Mouse (Mus musculus): Measurements from ENCODE around the gene Perp. TPM values are rescaled to one million over a fixed set of nuclear protein-coding genes. Genes with fewer than 3 reads are reported as not detected.

The Perp gene
- polyA plus RNA-seq, 1 experiment: 2.8 TPM

- peaks cover 23% of the 10 kb centered on the region for H3K4me1 ChIP-seq
These were observed 37.4 kb downstream of the Perp start for GRCm38 (mm10) chr10:18882190-18882589.

GRCm38 (mm10) chr10:18886918-18887625, 42.3 kb downstream of the Perp start:
- TF ChIP-seq FLI1 (IDR thresholded peaks at IDR 0.05; ENCODE audit: low read length) (no peak), GATA1 (IDR thresholded peaks at IDR 0.05; ENCODE audit: borderline replicate concordance, low read length) (no peak)
- H3K36me3 ChIP-seq (replicated peaks; ENCODE audit: low read length): no peaks in the 10 kb centered on the region
- no peaks in the 10 kb centered on the region for H3K9me3 ChIP-seq
- peaks cover 58% of the 10 kb centered on the region for H3K4me1 ChIP-seq
- H3K27me3 ChIP-seq (replicated peaks): no peaks in the 10 kb centered on the region
- peak overlapping the region; percentile 50 for H3K4me3 ChIP-seq (replicated peaks)

More at GRCm38 (mm10) chr10:18882190-18882589, 37.4 kb downstream of the Perp start:
- Histone ChIP-seq H3K36me3 (replicated peaks; ENCODE audit: low read length) (no peaks in the 10 kb centered on the region), H3K4me3 (replicated peaks) (no peak overlapping the region), H3K9me3 (no peaks in the 10 kb centered on the region), H3K27me3 (replicated peaks) (peaks cover 1% of the 10 kb centered on the region)
- no peak for TF ChIP-seq GATA1 (IDR thresholded peaks at IDR 0.05; ENCODE audit: borderline replicate concordance, low read length)
- TF ChIP-seq FLI1 (IDR thresholded peaks at IDR 0.05; ENCODE audit: low read length): no peak

GRCm38 (mm10) chr10:18888751-18889150, 43.9 kb downstream of the Perp start:
- Histone ChIP-seq H3K27me3 (replicated peaks) (no peaks in the 10 kb centered on the region), H3K4me3 (replicated peaks) (no peak overlapping the region), H3K9me3 (no peaks in the 10 kb centered on the region), H3K36me3 (replicated peaks; ENCODE audit: low read length) (no peaks in the 10 kb centered on the region), H3K4me1 (peaks cover 70% of the 10 kb centered on the region)
- TF ChIP-seq FLI1 (IDR thresholded peaks at IDR 0.05; ENCODE audit: low read length) (no peak), GATA1 (IDR thresholded peaks at IDR 0.05; ENCODE audit: borderline replicate concordance, low read length) (no peak)

- no peaks in the 10 kb centered on the region for H3K27me3 ChIP-seq (replicated peaks)
- peaks cover 65% of the 10 kb centered on the region for H3K4me1 ChIP-seq
- H3K9me3 ChIP-seq: no peaks in the 10 kb centered on the region
- H3K36me3 ChIP-seq (replicated peaks; ENCODE audit: low read length): no peaks in the 10 kb centered on the region
- TF ChIP-seq GATA1 (IDR thresholded peaks at IDR 0.05; ENCODE audit: borderline replicate concordance, low read length): no peak
- TF ChIP-seq FLI1 (IDR thresholded peaks at IDR 0.05; ENCODE audit: low read length): no peak
- no peak overlapping the region for H3K4me3 ChIP-seq (replicated peaks)
These were observed 44.4 kb downstream of the Perp start for GRCm38 (mm10) chr10:18889255-18889654.

- H3K9me3 ChIP-seq: no peaks in the 10 kb centered on the region
- no peak overlapping the region for H3K4me3 ChIP-seq (replicated peaks)
- TF ChIP-seq GATA1 (IDR thresholded peaks at IDR 0.05; ENCODE audit: borderline replicate concordance, low read length): no peak
- TF ChIP-seq FLI1 (IDR thresholded peaks at IDR 0.05; ENCODE audit: low read length): no peak
- peaks cover 59% of the 10 kb centered on the region for H3K4me1 ChIP-seq
- H3K36me3 ChIP-seq (replicated peaks; ENCODE audit: low read length): no peaks in the 10 kb centered on the region
- peaks cover 2% of the 10 kb centered on the region for H3K27me3 ChIP-seq (replicated peaks)
These were observed 46.3 kb downstream of the Perp start for GRCm38 (mm10) chr10:18891110-18891509.

- H3K9me3 ChIP-seq: no peaks in the 10 kb centered on the region
- no peak overlapping the region for H3K4me3 ChIP-seq (replicated peaks)
- H3K4me1 ChIP-seq: peaks cover 51% of the 10 kb centered on the region
- H3K36me3 ChIP-seq (replicated peaks; ENCODE audit: low read length): no peaks in the 10 kb centered on the region
- H3K27me3 ChIP-seq (replicated peaks): peaks cover 2% of the 10 kb centered on the region
- no peak for TF ChIP-seq GATA1 (IDR thresholded peaks at IDR 0.05; ENCODE audit: borderline replicate concordance, low read length)
- no peak for TF ChIP-seq FLI1 (IDR thresholded peaks at IDR 0.05; ENCODE audit: low read length)
These were observed 47.3 kb downstream of the Perp start for GRCm38 (mm10) chr10:18892102-18892501.

- Histone ChIP-seq H3K4me1 (peaks cover 31% of the 10 kb centered on the region), H3K27me3 (replicated peaks) (peaks cover 7% of the 10 kb centered on the region), H3K9me3 (no peaks in the 10 kb centered on the region)
These were observed 49.7 kb downstream of the Perp start for GRCm38 (mm10) chr10:18894259-18895166.

GRCm38 (mm10) chr10:18904108-18904507, 59.3 kb downstream of the Perp start:
- Histone ChIP-seq H3K4me1 (0 out of 2 replicates have a peak, but pooled peaks cover 3% of the 10 kb centered on the region), H3K9me3 (peaks cover 4% of the 10 kb centered on the region), H3K36me3 (replicated peaks; ENCODE audit: low read length) (no peaks in the 10 kb centered on the region), H3K27me3 (replicated peaks) (no peaks in the 10 kb centered on the region), H3K4me3 (replicated peaks) (no peak overlapping the region)
- TF ChIP-seq GATA1 (IDR thresholded peaks at IDR 0.05; ENCODE audit: borderline replicate concordance, low read length) (no peak), FLI1 (IDR thresholded peaks at IDR 0.05; ENCODE audit: low read length) (no peak)

More at GRCm38 (mm10) chr10:18894259-18895166, 49.7 kb downstream of the Perp start:
- no peaks in the 10 kb centered on the region for H3K36me3 ChIP-seq (replicated peaks; ENCODE audit: low read length)
- no peak for TF ChIP-seq GATA1 (IDR thresholded peaks at IDR 0.05; ENCODE audit: borderline replicate concordance, low read length)
- no peak for TF ChIP-seq FLI1 (IDR thresholded peaks at IDR 0.05; ENCODE audit: low read length)
- H3K4me3 ChIP-seq (replicated peaks): no peak overlapping the region

Other genes with a start within 250 kb of the Perp start
- gene Arfgef3, start 101.1 kb upstream of the Perp start, polyA plus RNA-seq (2012; ENCODE audit: insufficient read depth, low replicate concordance): not detected in 2 replicates
- not detected in 2 replicates for gene Gm4922, start 58.2 kb upstream of the Perp start, polyA plus RNA-seq (2012; ENCODE audit: insufficient read depth, low replicate concordance)
- 1.8 and 3.0 TPM in 2 replicates for gene Tnfaip3, start 170.6 kb downstream of the Perp start, polyA plus RNA-seq (2012; ENCODE audit: insufficient read depth, low replicate concordance)

Data from megakaryocyte, embryonic 14.5 days (primary cell).